Mouse (Mus musculus) small intestine, adult 2 months (tissue): ENCODE results near the gene Pld3.

Experiments
- CTCF ChIP-seq: fragments of 200-500 bp; IDR thresholded peaks from 2 replicates; pipeline ENCODE4 v1.5.1; 2012; ENCODE audit warnings: low read depth, mild to moderate bottlenecking, control low read depth, inconsistent platforms, low read length, moderate library complexity, mixed read lengths; ENCODE audit not compliant: insufficient replicate concordance, insufficient read length; ENCODE audit errors: extremely low read depth
- POLR2A ChIP-seq: fragments of 200-500 bp; IDR thresholded peaks from 2 replicates; pipeline ENCODE4 v1.6.1; 2012; ENCODE audit warnings: low read depth, mild to moderate bottlenecking, control low read depth, inconsistent platforms, low read length, moderate library complexity

DNA sequence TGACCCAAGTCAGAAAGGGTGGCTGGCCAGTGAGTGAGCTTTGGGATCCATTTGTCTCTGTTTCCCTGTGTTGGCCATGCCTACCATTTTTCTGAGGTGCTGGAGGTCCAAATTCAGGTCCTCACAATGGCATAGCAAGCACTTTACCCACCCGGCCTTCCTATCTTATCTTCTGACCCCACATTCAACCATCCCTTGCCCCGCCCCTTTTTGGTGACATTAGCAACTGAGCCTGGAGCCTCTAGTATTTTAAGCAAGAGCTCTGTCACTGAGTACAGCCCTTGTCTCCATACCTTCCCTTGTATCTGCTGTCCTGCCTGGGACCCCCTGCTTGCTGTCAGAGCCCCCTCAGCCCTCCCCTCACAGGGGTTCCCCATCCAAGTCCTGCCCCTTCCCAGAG is 17.6 kb downstream of the Pld3 start:
- TF ChIP-seq CTCF (no peak), POLR2A (no peak)
